Mouse (Mus musculus) heart, postnatal 0 days (tissue): ENCODE results near the gene Il1r1. TPM values are rescaled to one million over a fixed set of nuclear protein-coding genes. Genes with fewer than 3 reads are reported as not detected.

Experiments used
- ATAC-seq: fragments of 200-750 bp; cut with Nextera tagmentation; 2 replicates; pipeline ENCODE4 v1.8.0; 2017; ENCODE audit warnings: low read depth, moderate number of reproducible peaks, moderate library complexity; ENCODE audit not compliant: insufficient read depth
- DNase-seq: peaks from one replicate; pipeline ENCODE4 v3.0.0-alpha.2; 2016; ENCODE audit warnings: low spot score
- H3K27ac ChIP-seq: fragments of 300-500 bp; sonication (generic); 2 replicates; pipeline ENCODE4 v1.5.1; 2014; ENCODE audit warnings: low read depth, mild to moderate bottlenecking
- H3K27me3 ChIP-seq: fragments of 300-500 bp; sonication (generic); 2 replicates; pipeline ENCODE4 v1.6.1; 2014; ENCODE audit warnings: low read length, mixed read lengths; ENCODE audit not compliant: control insufficient read depth, insufficient read depth
- H3K36me3 ChIP-seq: fragments of 300-500 bp; sonication (generic); replicated peaks from 2 replicates; pipeline ENCODE4 v1.6.1; 2014; ENCODE audit warnings: low read length, mixed read lengths; ENCODE audit not compliant: control insufficient read depth, insufficient read depth
- H3K4me1 ChIP-seq: fragments of 300-500 bp; sonication (generic); 2 replicates; pipeline ENCODE4 v1.6.1; 2014; ENCODE audit warnings: antibody characterized with exemption; ENCODE audit not compliant: control insufficient read depth, insufficient read depth
- H3K4me2 ChIP-seq: fragments of 300-500 bp; sonication (generic); 2 replicates; pipeline ENCODE4 v1.6.1; 2014; ENCODE audit warnings: low read depth, mild to moderate bottlenecking, low read length, moderate library complexity
- H3K4me3 ChIP-seq: fragments of 300-500 bp; sonication (generic); 2 replicates; pipeline ENCODE4 v1.5.1; 2014; ENCODE audit warnings: low read depth, low read length
- H3K9ac ChIP-seq: fragments of 300-500 bp; sonication (generic); replicated peaks from 2 replicates; pipeline ENCODE4 v1.6.1; 2014; ENCODE audit warnings: low read depth, low read length, mixed read lengths
- H3K9me3 ChIP-seq: fragments of 300-500 bp; sonication (generic); replicated peaks from 2 replicates; pipeline ENCODE4 v1.6.1; 2016; ENCODE audit warnings: low read length; ENCODE audit not compliant: control insufficient read depth
- CTCF ChIP-seq: IDR thresholded peaks from 2 replicates; pipeline ENCODE4 v1.5.1; 2016; ENCODE audit warnings: antibody characterized with exemption, control low read depth, low read depth
- EP300 ChIP-seq: IDR thresholded peaks from 2 replicates; pipeline ENCODE4 v1.6.1; 2016; ENCODE audit warnings: antibody characterized with exemption, low read depth
- WGBS: fragments of 180-500 bp; shearing (Covaris S2); extraction: QIAGEN DNeasy Blood & Tissue Kit; methylation state at CpG from one replicate; pipeline ENCODE4 v1.1.7; 2014; 5-methylcytosine and 5-hydroxymethylcytosine counted together
- polyA plus RNA-seq: library from polyadenylated mRNA; unstranded; fragments of >200 nt; fragmentation: Nextera tagmentation; extraction: Ambion mirVana; gene quantifications from 2 replicates; pipeline ENCODE4 v1.2.1, GENCODE M21; 2015
- total RNA-seq: library from RNA; depleted of rRNA; stranded (reverse); fragments of >200 nt; gene quantifications from 2 replicates; pipeline ENCODE4 v1.2.3, GENCODE M21; 2014; ENCODE audit warnings: low replicate concordance

Il1r1 gene
- total and polyA plus RNA-seq, 2 experiments from 2014 or later: 4.7 to 5.6 TPM

GRCm38 (mm10) chr1:40237094-40237493, 12.2 kb downstream of the Il1r1 start:
- Histone ChIP-seq H3K9me3 (no peaks in the 10 kb centered on the region), H3K9ac (no peak overlapping the region), H3K36me3 (no peaks in the 10 kb centered on the region), H3K27me3 (no peaks in the 10 kb centered on the region), H3K4me3 (no peak overlapping the region), H3K4me1 (no peaks in the 10 kb centered on the region), H3K4me2 (no peak overlapping the region), H3K27ac (no peak overlapping the region)
- WGBS: 52% methylated on average over 6 of the region's 6 CpGs
- ATAC-seq (no peak), DNase-seq (no peak)
- no peak for TF ChIP-seq CTCF
- no peak for TF ChIP-seq EP300

- Histone ChIP-seq H3K36me3 (no peaks in the 10 kb centered on the region), H3K4me3 (no peak overlapping the region), H3K27ac (no peak overlapping the region), H3K27me3 (no peaks in the 10 kb centered on the region), H3K9ac (no peak overlapping the region), H3K4me2 (no peak overlapping the region), H3K4me1 (no peaks in the 10 kb centered on the region), H3K9me3 (no peaks in the 10 kb centered on the region)
- TF ChIP-seq EP300: no peak
- TF ChIP-seq CTCF: no peak
- ATAC-seq (no peak), DNase-seq (no peak)
- 81% methylated on average over 9 of the region's 9 CpGs for WGBS
Measured at GRCm38 (mm10) chr1:40240353-40241092, 15.6 kb downstream of the Il1r1 start.

- no peak overlapping the region for H3K4me3 ChIP-seq
- TF ChIP-seq CTCF (no peak), EP300 (no peak)
- H3K27ac ChIP-seq: no peak overlapping the region
- no peaks in the 10 kb centered on the region for H3K27me3 ChIP-seq
- no peaks in the 10 kb centered on the region for H3K36me3 ChIP-seq
- no peaks in the 10 kb centered on the region for H3K4me1 ChIP-seq
- H3K9ac ChIP-seq: no peak overlapping the region
- H3K4me2 ChIP-seq: no peak overlapping the region
- no peak for ATAC-seq
- no peaks in the 10 kb centered on the region for H3K9me3 ChIP-seq
- no peak for DNase-seq
- 54% methylated on average over 1 of the region's 1 CpGs for WGBS
Measured at GRCm38 (mm10) chr1:40242717-40243116, 17.8 kb downstream of the Il1r1 start.

GRCm38 (mm10) chr1:40243561-40243998, 18.7 kb downstream of the Il1r1 start:
- H3K4me1 ChIP-seq: no peaks in the 10 kb centered on the region
- no peak overlapping the region for H3K27ac ChIP-seq
- no peak overlapping the region for H3K9ac ChIP-seq
- DNase-seq (no peak), ATAC-seq (no peak)
- no peaks in the 10 kb centered on the region for H3K9me3 ChIP-seq
- no peaks in the 10 kb centered on the region for H3K36me3 ChIP-seq
- no peak overlapping the region for H3K4me3 ChIP-seq
- 78% methylated on average over 3 of the region's 3 CpGs for WGBS
- TF ChIP-seq EP300 (no peak), CTCF (no peak)
- H3K4me2 ChIP-seq: no peak overlapping the region
- no peaks in the 10 kb centered on the region for H3K27me3 ChIP-seq

- no peak; the same call in 1 of the 2 replicates for ATAC-seq
- H3K27ac ChIP-seq: no peak overlapping the region
Measured at GRCm38 (mm10) chr1:40250425-40250824, 25.5 kb downstream of the Il1r1 start.

GRCm38 (mm10) chr1:40252507-40252906, 27.6 kb downstream of the Il1r1 start:
- WGBS: 69% methylated on average over 6 of the region's 6 CpGs
- Histone ChIP-seq H3K4me3 (no peak overlapping the region), H3K36me3 (no peaks in the 10 kb centered on the region), H3K27me3 (no peaks in the 10 kb centered on the region), H3K4me1 (no peaks in the 10 kb centered on the region), H3K9me3 (no peaks in the 10 kb centered on the region), H3K9ac (no peak overlapping the region), H3K27ac (no peak overlapping the region), H3K4me2 (no peak overlapping the region)
- no peak for TF ChIP-seq CTCF
- TF ChIP-seq EP300: no peak
- DNase-seq (no peak), ATAC-seq (no peak)

More at GRCm38 (mm10) chr1:40250425-40250824, 25.5 kb downstream of the Il1r1 start:
- no peaks in the 10 kb centered on the region for H3K4me1 ChIP-seq
- H3K9ac ChIP-seq: no peak overlapping the region
- H3K27me3 ChIP-seq: no peaks in the 10 kb centered on the region
- TF ChIP-seq EP300 (no peak), CTCF (peak; percentile 37)
- H3K36me3 ChIP-seq: no peaks in the 10 kb centered on the region
- no peak overlapping the region for H3K4me3 ChIP-seq
- H3K4me2 ChIP-seq: no peak overlapping the region
- no peaks in the 10 kb centered on the region for H3K9me3 ChIP-seq
- DNase-seq: no peak
- 26% methylated on average over 4 of the region's 4 CpGs for WGBS
